Mouse (Mus musculus) CH12.LX (cell line): ENCODE results near the gene Ina.

ENCODE experiments used
- CTCF ChIP-seq, 2 experiments: IDR thresholded peaks in 1 of 2; conservative IDR thresholded peaks in 1 of 2; 2 replicates each; pipeline ENCODE4 v1.5.1; 2011 to 2012; ENCODE audit warnings: low read depth in 2 of 2, low read length in 2 of 2, improper control_type of control experiment in 1 of 2, inconsistent platforms in 1 of 2, mild to moderate bottlenecking in 1 of 2, moderate library complexity in 1 of 2
- GABPA ChIP-seq: IDR thresholded peaks from 2 replicates; pipeline ENCODE4 v1.6.1; 2012; ENCODE audit warnings: low read depth, low read length, improper control_type of control experiment, inconsistent platforms; ENCODE audit not compliant: insufficient replicate concordance
- MYC ChIP-seq: IDR thresholded peaks from 2 replicates; pipeline ENCODE4 v1.6.1; 2011; ENCODE audit warnings: low read depth, mild to moderate bottlenecking, improper control_type of control experiment, low read length

DNA sequence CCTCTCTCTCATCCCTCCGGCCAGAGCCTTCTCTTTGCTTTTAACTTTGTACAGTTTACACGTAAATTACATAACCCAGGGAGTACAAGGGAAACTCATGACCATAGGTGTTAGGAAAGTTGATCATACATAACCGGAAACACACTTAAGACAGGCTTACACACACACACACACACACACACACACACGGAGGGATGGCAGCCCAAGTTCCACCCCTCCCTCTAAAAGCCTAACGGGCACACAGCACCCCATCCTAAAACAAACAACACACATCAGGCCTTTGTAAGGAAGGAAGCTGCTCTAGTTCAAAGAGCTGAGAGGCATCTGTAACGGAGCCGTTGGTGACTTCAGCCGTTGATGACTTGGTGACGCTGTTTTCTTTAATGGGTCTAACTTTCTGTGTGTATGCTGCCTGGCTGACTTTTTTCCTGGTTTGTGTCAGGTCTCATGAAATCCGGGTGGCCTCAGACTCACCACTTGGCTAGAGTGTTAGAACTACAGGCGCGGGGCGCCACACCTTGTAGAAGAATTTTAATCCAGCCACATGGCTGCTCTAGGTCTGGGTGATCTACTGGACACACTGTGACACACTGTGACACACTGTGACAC is 44.3 kb upstream of the Ina start:
- no peak for TF ChIP-seq CTCF (conservative IDR thresholded peaks at IDR 0.05 in 1 of 2, IDR thresholded peaks at IDR 0.05 in 1 of 2; ENCODE audit: low read depth in 2 of 2, low read length in 2 of 2)
- TF ChIP-seq MYC: no peak
- TF ChIP-seq GABPA: no peak
